Mouse (Mus musculus): ENCODE measurements around the gene Rundc1. TPM values are rescaled to one million over a fixed set of nuclear protein-coding genes. Genes with fewer than 3 reads are reported as not detected.

Rundc1 gene
- polyA plus RNA-seq (2014; fragmentation: Illumina TruSeq; extraction: RNeasy Lipid Tissue Mini Kit (QIAGEN cat#74804)) = 3.1 TPM

GRCm38 (mm10) chr11:101424925-101425813 lies at the start of gene Rundc1, which contains the start of gene Ptges3l:
TSS of gene Rundc1 (plus strand) at chr11:101425085.
TSS of gene Ptges3l (minus strand) at chr11:101425333.

GRCm38 (mm10) chr11:101417101-101417855 lies 7.6 kb upstream of the Rundc1 start, which contains the start of gene Aarsd1:
TSS of gene Aarsd1 (minus strand) at chr11:101417615.

GRCm38 (mm10) chr11:101424105-101424851 lies 607 bp upstream of the Rundc1 start, which contains the start of gene Gm27029:
TSS of gene Gm27029 (minus strand) at chr11:101424796.

GRCm38 (mm10) chr11:101442127-101442693 lies 17.3 kb downstream of the Rundc1 start, which contains the start of gene Rpl27:
TSS of gene Rpl27 (plus strand) at chr11:101442298.

GRCm38 (mm10) chr11:101448274-101448746 lies 23.4 kb downstream of the Rundc1 start, which contains the start of gene Ifi35:
TSS of gene Ifi35 (plus strand) at chr11:101448407.

GRCm38 (mm10) chr11:101464211-101465100 lies 39.6 kb downstream of the Rundc1 start, which contains the start of gene Rnd2:
TSS of gene Rnd2 (plus strand) at chr11:101464999.

GRCm38 (mm10) chr11:101465869-101466551 lies 41.1 kb downstream of the Rundc1 start, which contains the start of gene Vat1:
TSS of gene Vat1 (minus strand) at chr11:101466230.

Other genes with a start within 250 kb of the Rundc1 start
- gene Ccr10, start 249.6 kb upstream of the Rundc1 start, polyA plus RNA-seq (2014; fragmentation: Illumina TruSeq; extraction: RNeasy Lipid Tissue Mini Kit (QIAGEN cat#74804)) = not detected
- 28.3 TPM for gene Ezh1, start 198.6 kb upstream of the Rundc1 start, polyA plus RNA-seq (2014; fragmentation: Illumina TruSeq; extraction: RNeasy Lipid Tissue Mini Kit (QIAGEN cat#74804))
- 10.1 TPM for gene Ramp2, start 179.1 kb upstream of the Rundc1 start, polyA plus RNA-seq (2014; fragmentation: Illumina TruSeq; extraction: RNeasy Lipid Tissue Mini Kit (QIAGEN cat#74804))
- 62.5 TPM for gene Vps25, start 171.4 kb upstream of the Rundc1 start, polyA plus RNA-seq (2014; fragmentation: Illumina TruSeq; extraction: RNeasy Lipid Tissue Mini Kit (QIAGEN cat#74804))
- gene Wnk4, start 164.5 kb upstream of the Rundc1 start, polyA plus RNA-seq (2014; fragmentation: Illumina TruSeq; extraction: RNeasy Lipid Tissue Mini Kit (QIAGEN cat#74804)) = not detected
- gene Cntd1, start 146.1 kb upstream of the Rundc1 start, polyA plus RNA-seq (2014; fragmentation: Illumina TruSeq; extraction: RNeasy Lipid Tissue Mini Kit (QIAGEN cat#74804)) = 1.3 TPM
- gene Coa3, start 146.0 kb upstream of the Rundc1 start, polyA plus RNA-seq (2014; fragmentation: Illumina TruSeq; extraction: RNeasy Lipid Tissue Mini Kit (QIAGEN cat#74804)) = 3.5 TPM
- gene Becn1, start 122.8 kb upstream of the Rundc1 start, polyA plus RNA-seq (2014; fragmentation: Illumina TruSeq; extraction: RNeasy Lipid Tissue Mini Kit (QIAGEN cat#74804)) = 83.0 TPM
- gene Psme3, start 108.9 kb upstream of the Rundc1 start, polyA plus RNA-seq (2014; fragmentation: Illumina TruSeq; extraction: RNeasy Lipid Tissue Mini Kit (QIAGEN cat#74804)) = 240 TPM
- gene Aoc2, start 100.0 kb upstream of the Rundc1 start, polyA plus RNA-seq (2014; fragmentation: Illumina TruSeq; extraction: RNeasy Lipid Tissue Mini Kit (QIAGEN cat#74804)) = 0.26 TPM
- 59.7 TPM for gene Aoc3, start 94.5 kb upstream of the Rundc1 start, polyA plus RNA-seq (2014; fragmentation: Illumina TruSeq; extraction: RNeasy Lipid Tissue Mini Kit (QIAGEN cat#74804))
- not detected for gene G6pc, start 57.5 kb upstream of the Rundc1 start, polyA plus RNA-seq (2014; fragmentation: Illumina TruSeq; extraction: RNeasy Lipid Tissue Mini Kit (QIAGEN cat#74804))
- gene Aarsd1, start 7.5 kb upstream of the Rundc1 start, polyA plus RNA-seq (2014; fragmentation: Illumina TruSeq; extraction: RNeasy Lipid Tissue Mini Kit (QIAGEN cat#74804)) = 8.1 TPM
- gene Gm27029, start 289 bp upstream of the Rundc1 start, polyA plus RNA-seq (2014; fragmentation: Illumina TruSeq; extraction: RNeasy Lipid Tissue Mini Kit (QIAGEN cat#74804)) = not detected
- gene Ptges3l, start 248 bp downstream of the Rundc1 start, polyA plus RNA-seq (2014; fragmentation: Illumina TruSeq; extraction: RNeasy Lipid Tissue Mini Kit (QIAGEN cat#74804)) = 3.0 TPM
- 91.3 TPM for gene Rpl27, start 17.2 kb downstream of the Rundc1 start, polyA plus RNA-seq (2014; fragmentation: Illumina TruSeq; extraction: RNeasy Lipid Tissue Mini Kit (QIAGEN cat#74804))
- 0.68 TPM for gene Ifi35, start 23.3 kb downstream of the Rundc1 start, polyA plus RNA-seq (2014; fragmentation: Illumina TruSeq; extraction: RNeasy Lipid Tissue Mini Kit (QIAGEN cat#74804))
- 31.6 TPM for gene Rnd2, start 39.9 kb downstream of the Rundc1 start, polyA plus RNA-seq (2014; fragmentation: Illumina TruSeq; extraction: RNeasy Lipid Tissue Mini Kit (QIAGEN cat#74804))
- gene Vat1, start 41.1 kb downstream of the Rundc1 start, polyA plus RNA-seq (2014; fragmentation: Illumina TruSeq; extraction: RNeasy Lipid Tissue Mini Kit (QIAGEN cat#74804)) = 1.8 TPM
- 24.1 TPM for gene Brca1, start 126.9 kb downstream of the Rundc1 start, polyA plus RNA-seq (2014; fragmentation: Illumina TruSeq; extraction: RNeasy Lipid Tissue Mini Kit (QIAGEN cat#74804))
- gene Nbr1, start 127.1 kb downstream of the Rundc1 start, polyA plus RNA-seq (2014; fragmentation: Illumina TruSeq; extraction: RNeasy Lipid Tissue Mini Kit (QIAGEN cat#74804)) = 140 TPM
- gene Tmem106a, start 157.2 kb downstream of the Rundc1 start, polyA plus RNA-seq (2014; fragmentation: Illumina TruSeq; extraction: RNeasy Lipid Tissue Mini Kit (QIAGEN cat#74804)) = 4.6 TPM
- not detected for gene Gm11634, start 174.2 kb downstream of the Rundc1 start, polyA plus RNA-seq (2014; fragmentation: Illumina TruSeq; extraction: RNeasy Lipid Tissue Mini Kit (QIAGEN cat#74804))
- gene Rdm1, start 202.1 kb downstream of the Rundc1 start, polyA plus RNA-seq (2014; fragmentation: Illumina TruSeq; extraction: RNeasy Lipid Tissue Mini Kit (QIAGEN cat#74804)) = not detected
- gene Arl4d, start 240.5 kb downstream of the Rundc1 start, polyA plus RNA-seq (2014; fragmentation: Illumina TruSeq; extraction: RNeasy Lipid Tissue Mini Kit (QIAGEN cat#74804)) = 4.6 TPM

All from ovary, adult 10 weeks (tissue).